Mouse (Mus musculus) thymus, adult 2 months (tissue): ENCODE measurements around the gene Wnt7a.

Experiments
- CTCF ChIP-seq: fragments of 200-500 bp; IDR thresholded peaks from 2 replicates; pipeline ENCODE4 v1.5.1; 2012; ENCODE audit warnings: mild to moderate bottlenecking, control low read depth, low read length, moderate library complexity, borderline replicate concordance; ENCODE audit not compliant: control insufficient read depth, poor library complexity, insufficient read depth; ENCODE audit errors: extremely low read depth
- POLR2A ChIP-seq: fragments of 200-500 bp; IDR thresholded peaks from 2 replicates; pipeline ENCODE4 v1.6.1; 2012; ENCODE audit warnings: mild to moderate bottlenecking, low read length, control low read depth, moderate library complexity; ENCODE audit not compliant: control insufficient read depth, poor library complexity, insufficient read depth; ENCODE audit errors: extremely low read depth

DNA sequence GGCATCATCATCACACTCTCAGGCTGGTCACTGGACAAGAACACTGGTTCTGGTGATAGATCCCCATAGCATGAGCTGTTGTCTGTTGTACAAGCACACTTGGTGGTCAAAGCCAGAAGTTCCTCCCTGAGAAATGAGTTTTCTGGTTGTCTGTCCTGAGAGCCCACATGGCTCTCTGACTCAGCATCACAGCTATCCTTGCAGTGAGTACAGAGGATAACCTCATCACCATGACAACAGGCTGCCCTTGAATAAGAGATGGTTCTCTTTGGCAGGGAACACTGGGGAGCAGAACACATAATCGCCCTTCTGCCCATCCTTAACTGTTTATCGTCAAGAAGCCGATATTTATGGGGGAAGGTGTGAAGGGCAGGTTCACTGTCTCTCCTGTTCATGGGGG is 34.2 kb upstream of the Wnt7a start:
- TF ChIP-seq CTCF (no peak), POLR2A (no peak)
